Comparison of ENCODE assay signal across 15 mouse cellular contexts in the genomic region with DNA sequence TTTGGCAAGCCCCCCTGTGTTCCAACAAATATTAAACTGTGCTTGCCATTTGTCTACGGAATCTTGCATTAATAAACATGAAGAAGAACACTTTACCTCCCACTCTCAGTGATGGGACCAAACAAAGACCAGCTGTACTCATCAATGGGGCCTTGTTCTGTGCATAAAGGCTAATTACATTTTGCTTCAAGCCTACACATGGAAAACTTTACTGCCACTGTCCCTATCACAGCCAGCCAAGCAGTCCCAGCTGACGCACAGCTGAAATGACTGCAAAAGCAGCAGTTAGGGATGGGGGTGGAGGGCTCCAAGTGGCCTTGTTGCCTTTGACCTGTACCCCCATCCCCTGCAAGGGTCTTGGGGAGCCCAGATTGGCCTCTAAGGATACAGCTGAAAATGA.
A peak's percentile ranks its signal among the peaks of the same experiment; 100 is the strongest.
DNase-seq lines count a peak whose midpoint lies in the region; ATAC-seq lines count a peak whose summit lies in the region.
"Had no signal": no experiment of that assay in that cellular context is flagged by ENCODE, and none has a peak within 500 bp of the region (broad histone marks: within the 10 kb centered on the region; RNA-seq: fewer than 3 reads in every experiment).

No protein-coding gene starts in this region.

- 70% methylated on average over 2 of the region's 2 CpGs for WGBS in forebrain, embryonic 10.5 days
- WGBS in forebrain, embryonic 11.5 days = 60% methylated on average over 2 of the region's 2 CpGs
- 56% methylated on average over 2 of the region's 2 CpGs for WGBS in midbrain, embryonic 13.5 days
- 83% methylated on average over 2 of the region's 2 CpGs for WGBS in midbrain, embryonic 11.5 days
- 39% methylated on average over 2 of the region's 2 CpGs for WGBS in forebrain, embryonic 13.5 days
- 43% methylated on average over 2 of the region's 2 CpGs for WGBS in midbrain, embryonic 15.5 days

- H3K27me3 ChIP-seq in forebrain, embryonic 10.5 days (ENCODE audit: poor library complexity, severe bottlenecking) = no peaks in the 10 kb centered on the region
- no peaks in the 10 kb centered on the region for H3K27me3 ChIP-seq in forebrain, embryonic 11.5 days (ENCODE audit: control insufficient read depth, insufficient read depth, low read length)
- H3K27me3 ChIP-seq in midbrain, embryonic 13.5 days = no peaks in the 10 kb centered on the region
- H3K27me3 ChIP-seq in midbrain, embryonic 11.5 days (ENCODE audit: control insufficient read depth, insufficient read depth, low read length) = no peaks in the 10 kb centered on the region
- H3K27me3 ChIP-seq in forebrain, embryonic 13.5 days = no peaks in the 10 kb centered on the region
- H3K27me3 ChIP-seq in midbrain, embryonic 15.5 days (replicated peaks) = no peaks in the 10 kb centered on the region
- H3K27me3 ChIP-seq: liver, embryonic 13.5 days had no signal

- H3K4me3 ChIP-seq in forebrain, embryonic 10.5 days = no peak overlapping the region
- H3K4me3 ChIP-seq in forebrain, embryonic 11.5 days (ENCODE audit: low read depth, low read length) = no peak overlapping the region
- no peak overlapping the region for H3K4me3 ChIP-seq in midbrain, embryonic 13.5 days (replicated peaks)
- no peak overlapping the region for H3K4me3 ChIP-seq in midbrain, embryonic 11.5 days (ENCODE audit: low read depth, low read length)
- H3K4me3 ChIP-seq in forebrain, embryonic 13.5 days = no peak overlapping the region
- H3K4me3 ChIP-seq in midbrain, embryonic 15.5 days = no peak overlapping the region
- H3K4me3 ChIP-seq: liver, embryonic 13.5 days had no signal

- no peak overlapping the region for H3K9ac ChIP-seq in forebrain, embryonic 11.5 days (ENCODE audit: low read length)
- H3K9ac ChIP-seq in midbrain, embryonic 13.5 days (replicated peaks) = no peak overlapping the region
- no peak overlapping the region for H3K9ac ChIP-seq in midbrain, embryonic 11.5 days (ENCODE audit: low read length)
- H3K9ac ChIP-seq in forebrain, embryonic 13.5 days = no peak overlapping the region
- no peak overlapping the region for H3K9ac ChIP-seq in midbrain, embryonic 15.5 days
- H3K9ac ChIP-seq: liver, embryonic 13.5 days had no signal

- no peak for ATAC-seq in forebrain, embryonic 11.5 days (replicated peaks; ENCODE audit: low FRiP score)
- no peak for ATAC-seq in midbrain, embryonic 13.5 days
- no peak for ATAC-seq in midbrain, embryonic 11.5 days (ENCODE audit: low FRiP score)
- ATAC-seq in forebrain, embryonic 13.5 days = peak; percentile 83
- ATAC-seq in midbrain, embryonic 15.5 days (replicated peaks) = no peak

- H3K36me3 ChIP-seq in forebrain, embryonic 10.5 days (replicated peaks) = peaks cover 96% of the 10 kb centered on the region
- H3K36me3 ChIP-seq in forebrain, embryonic 11.5 days (ENCODE audit: control insufficient read depth, insufficient read depth, low read length) = peaks cover 5% of the 10 kb centered on the region; the same call in 1 of the 2 replicates
- peaks cover 48% of the 10 kb centered on the region for H3K36me3 ChIP-seq in midbrain, embryonic 13.5 days
- peaks cover under 1% of the 10 kb centered on the region; the same call in 1 of the 2 replicates for H3K36me3 ChIP-seq in midbrain, embryonic 11.5 days (ENCODE audit: control insufficient read depth, insufficient read depth, low read length)
- H3K36me3 ChIP-seq in forebrain, embryonic 13.5 days (ENCODE audit: poor library complexity, severe bottlenecking) = peaks cover 50% of the 10 kb centered on the region
- H3K36me3 ChIP-seq in midbrain, embryonic 15.5 days (replicated peaks) = no peaks in the 10 kb centered on the region

- no peak for DNase-seq in forebrain, embryonic 10.5 days (ENCODE audit: extremely low spot score, low spot score)
- no peak for DNase-seq in forebrain, embryonic 11.5 days (ENCODE audit: low spot score)
- DNase-seq in midbrain, embryonic 11.5 days (ENCODE audit: low spot score, missing footprints) = no peak
- DNase-seq in urinary bladder, postnatal 10 days (ENCODE audit: low spot score) = no peak
- DNase-seq in liver = no peak
- DNase-seq: adrenal gland, postnatal 10 days; gastrocnemius, postnatal 25 days; kidney, adult 11 months; kidney, postnatal 36 days; liver, embryonic 13.5 days; lung, postnatal 10 days; spleen, adult 18-20 months had no signal

- H3K4me2 ChIP-seq in forebrain, embryonic 11.5 days (ENCODE audit: low read depth, low read length, severe bottlenecking) = no peak overlapping the region
- H3K4me2 ChIP-seq in midbrain, embryonic 13.5 days (replicated peaks) = no peak overlapping the region
- no peak overlapping the region for H3K4me2 ChIP-seq in midbrain, embryonic 11.5 days
- no peak overlapping the region for H3K4me2 ChIP-seq in forebrain, embryonic 13.5 days
- H3K4me2 ChIP-seq in midbrain, embryonic 15.5 days = no peak overlapping the region
- H3K4me2 ChIP-seq: liver, embryonic 13.5 days had no signal

- 0 out of 2 replicates have a peak overlapping the region, but pooled peaks have one; percentile 11 for H3K27ac ChIP-seq in forebrain, embryonic 10.5 days
- no peak overlapping the region for H3K27ac ChIP-seq in forebrain, embryonic 11.5 days (ENCODE audit: low read depth, low read length)
- peak overlapping the region; percentile 25; the same call in 1 of the 2 replicates for H3K27ac ChIP-seq in midbrain, embryonic 13.5 days
- H3K27ac ChIP-seq in midbrain, embryonic 11.5 days (ENCODE audit: low read depth, low read length) = no peak overlapping the region
- peak overlapping the region; percentile 81 for H3K27ac ChIP-seq in forebrain, embryonic 13.5 days
- H3K27ac ChIP-seq in midbrain, embryonic 15.5 days = peak overlapping the region; percentile 6; the same call in 1 of the 2 replicates
- H3K27ac ChIP-seq: liver, embryonic 13.5 days had no signal

- no peaks in the 10 kb centered on the region for H3K9me3 ChIP-seq in forebrain, embryonic 10.5 days
- H3K9me3 ChIP-seq in forebrain, embryonic 11.5 days (ENCODE audit: control insufficient read depth, low read length) = no peaks in the 10 kb centered on the region
- H3K9me3 ChIP-seq in midbrain, embryonic 13.5 days = no peaks in the 10 kb centered on the region
- no peaks in the 10 kb centered on the region for H3K9me3 ChIP-seq in midbrain, embryonic 11.5 days (ENCODE audit: control insufficient read depth, low read length)
- no peaks in the 10 kb centered on the region for H3K9me3 ChIP-seq in forebrain, embryonic 13.5 days (replicated peaks)
- H3K9me3 ChIP-seq in midbrain, embryonic 15.5 days = no peaks in the 10 kb centered on the region
- H3K9me3 ChIP-seq: liver, embryonic 13.5 days had no signal

- H3K4me1 ChIP-seq in forebrain, embryonic 10.5 days = peaks cover 24% of the 10 kb centered on the region
- H3K4me1 ChIP-seq in forebrain, embryonic 11.5 days (replicated peaks; ENCODE audit: control insufficient read depth, insufficient read depth, low read length) = 0 out of 2 replicates have a peak, but pooled peaks cover 4% of the 10 kb centered on the region
- H3K4me1 ChIP-seq in midbrain, embryonic 13.5 days (replicated peaks) = peaks cover 37% of the 10 kb centered on the region
- peaks cover 3% of the 10 kb centered on the region; the same call in 1 of the 2 replicates for H3K4me1 ChIP-seq in midbrain, embryonic 11.5 days (ENCODE audit: control insufficient read depth, insufficient read depth, low read length)
- H3K4me1 ChIP-seq in forebrain, embryonic 13.5 days = peaks cover 48% of the 10 kb centered on the region
- peaks cover 19% of the 10 kb centered on the region for H3K4me1 ChIP-seq in midbrain, embryonic 15.5 days
- H3K4me1 ChIP-seq: liver, embryonic 13.5 days had no signal

Comparison
In these comparisons a context has a peak if more than half of its experiments do, and no peak if none do; other contexts are left out.
1. H3K27ac ChIP-seq: peak in forebrain, embryonic 10.5 days (single experiment), midbrain, embryonic 13.5 days (single experiment), forebrain, embryonic 13.5 days (single experiment) and midbrain, embryonic 15.5 days (single experiment); none in forebrain, embryonic 11.5 days (single experiment) and midbrain, embryonic 11.5 days (single experiment).